Mouse (Mus musculus): ENCODE measurements around the gene Sphkap.
A peak's percentile ranks its signal among the peaks of the same experiment; 100 is the strongest.

The Sphkap gene

DNA sequence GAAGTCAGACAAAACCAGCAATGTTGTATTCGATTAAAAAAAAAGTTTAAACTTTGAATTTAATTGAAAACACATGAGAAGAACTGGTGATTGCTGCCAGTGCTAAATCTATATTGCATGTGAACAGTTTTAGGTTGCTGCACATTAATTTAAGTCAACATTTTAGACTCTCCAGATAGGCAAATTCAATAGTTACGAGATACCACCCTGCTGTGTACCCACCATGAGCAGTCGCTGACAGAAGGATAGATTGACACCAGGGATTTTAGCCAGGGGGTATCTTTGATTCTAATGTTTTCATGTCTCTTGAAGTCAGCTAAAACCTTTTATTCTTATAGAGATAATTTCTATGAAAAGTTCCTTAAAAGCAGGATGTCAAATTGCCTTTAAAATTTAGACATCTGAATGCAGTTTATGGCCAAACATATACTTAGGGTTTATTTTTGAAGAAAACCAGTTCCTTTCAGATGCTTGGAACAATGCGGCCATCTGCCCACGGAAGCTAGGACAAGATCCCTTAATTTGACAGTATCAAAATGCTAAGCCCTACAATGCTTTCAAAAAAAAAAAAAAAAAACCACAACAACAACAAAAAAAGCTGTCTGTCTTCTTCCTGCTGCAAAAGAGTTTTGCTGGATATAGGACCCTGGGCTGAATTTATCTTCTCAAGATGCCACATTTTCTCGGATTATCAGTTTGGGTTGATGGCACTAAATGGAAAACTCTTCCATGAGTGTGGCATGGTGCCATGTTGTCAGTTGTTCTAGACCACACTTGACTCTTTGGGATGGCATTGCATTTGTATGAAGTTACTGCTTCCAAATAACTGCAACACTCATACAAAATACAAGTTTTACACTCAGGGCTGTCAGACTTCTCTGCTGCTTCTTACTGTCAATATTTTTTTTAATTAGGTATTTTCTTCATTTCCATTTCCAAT, 110.6 kb downstream of the Sphkap start:
- DNase-seq (ENCODE audit: low spot score in 2 of 2) = no peak

GRCm38 (mm10) chr1:83285866-83286265, 122.1 kb downstream of the Sphkap start:
- no peak for DNase-seq (ENCODE audit: low spot score in 2 of 2)

DNA sequence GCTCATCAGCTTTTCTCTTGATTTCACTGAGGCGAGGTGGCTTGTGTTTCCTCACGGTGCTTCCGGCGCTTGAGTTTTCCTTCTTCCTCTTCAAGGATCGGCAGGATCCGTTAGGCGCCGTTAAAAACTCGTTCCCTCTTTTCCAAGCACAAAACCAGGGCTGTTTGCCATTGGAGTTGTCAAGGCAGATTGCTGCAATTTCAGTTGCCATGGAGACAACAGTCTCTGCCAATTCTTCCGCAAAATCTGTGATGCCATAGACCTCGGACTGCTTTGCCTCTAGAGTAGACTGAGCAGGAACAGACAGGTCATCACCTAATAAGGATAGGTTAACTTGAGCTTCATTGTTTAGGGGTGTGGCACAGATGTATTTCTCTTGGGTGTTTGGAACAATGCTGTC, 131.0 kb downstream of the Sphkap start:
- peak; percentile 22 to 36 for DNase-seq (ENCODE audit: low spot score in 2 of 2)

DNA sequence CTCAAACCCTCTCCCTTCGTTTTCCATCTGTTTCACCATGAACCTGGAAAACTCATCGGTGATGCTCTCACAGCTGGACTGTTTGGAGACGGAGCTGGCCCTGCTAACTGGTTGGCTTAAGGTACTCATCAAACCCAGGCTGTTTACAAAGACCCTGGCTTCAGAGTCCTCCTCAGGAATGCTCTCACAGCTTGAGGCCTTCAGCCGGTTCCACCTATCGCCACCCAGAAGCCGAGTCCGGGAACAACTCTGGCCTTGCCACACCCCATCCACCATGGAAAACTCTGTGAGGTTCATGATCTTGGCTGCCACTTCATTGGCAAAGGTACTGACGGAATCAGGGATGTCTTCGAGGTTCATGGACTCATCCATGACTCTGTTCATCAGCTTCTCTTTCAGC, 131.4 kb downstream of the Sphkap start:
- DNase-seq (ENCODE audit: low spot score in 2 of 2) = peak in 1 of 2 experiments; percentile 6

DNA sequence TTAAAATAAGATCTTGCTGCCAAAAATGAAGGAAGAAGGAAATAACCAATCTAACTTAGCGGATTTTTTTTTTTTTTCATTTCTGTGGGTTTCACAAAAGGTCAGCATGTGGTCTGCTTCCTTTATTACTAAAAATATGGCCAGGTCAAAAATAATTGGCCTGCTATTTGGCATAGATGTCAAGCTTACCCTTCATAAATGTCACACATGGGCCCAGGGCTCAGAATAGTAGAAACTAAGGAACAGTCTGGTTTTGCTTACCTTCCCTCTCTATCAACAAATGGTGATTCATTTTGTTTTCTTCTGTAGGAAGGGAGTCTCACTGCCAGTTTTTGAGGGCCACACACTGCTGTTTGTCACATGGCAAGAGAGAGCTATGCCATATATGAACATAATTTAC, 156.3 kb downstream of the Sphkap start:
- DNase-seq (ENCODE audit: low spot score in 2 of 2) = no peak

- no peak for DNase-seq (ENCODE audit: low spot score in 2 of 2)
Measured at GRCm38 (mm10) chr1:83248235-83248746, 159.7 kb downstream of the Sphkap start.

GRCm38 (mm10) chr1:83227946-83228345, 180.1 kb downstream of the Sphkap start:
- no peak for DNase-seq (ENCODE audit: low spot score in 2 of 2)

GRCm38 (mm10) chr1:83224423-83224960, 183.5 kb downstream of the Sphkap start:
- DNase-seq (ENCODE audit: low spot score in 2 of 2) = no peak

DNA sequence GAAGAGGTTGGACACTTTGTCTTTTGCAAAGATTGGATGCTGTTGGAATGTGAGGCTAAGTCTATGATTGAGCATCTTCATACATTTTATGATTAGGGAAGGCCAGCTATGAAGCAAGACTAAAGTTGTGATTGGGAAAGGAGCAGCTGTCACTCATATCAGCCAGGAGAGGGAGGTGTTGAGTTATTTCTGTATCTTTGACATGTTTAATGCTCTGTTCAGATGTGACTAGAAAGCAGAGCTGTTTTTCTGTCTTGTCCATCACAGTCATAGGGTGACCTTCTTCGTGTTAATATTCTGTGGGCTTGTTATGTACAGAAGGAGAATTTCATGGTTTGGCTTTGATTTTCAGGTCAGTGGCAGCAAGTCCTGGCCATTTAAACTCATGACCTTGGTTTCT, 184.9 kb downstream of the Sphkap start:
- no peak for DNase-seq (ENCODE audit: low spot score in 2 of 2)

GRCm38 (mm10) chr1:83218260-83218659, 189.7 kb downstream of the Sphkap start:
- no peak for DNase-seq (ENCODE audit: low spot score in 2 of 2)

- DNase-seq (ENCODE audit: low spot score in 2 of 2) = no peak
Measured at GRCm38 (mm10) chr1:83209981-83210380, 198.0 kb downstream of the Sphkap start.
